Mouse (Mus musculus) C2C12 (cell line): ENCODE measurements around the gene Nell1.

ENCODE experiments used
- CTCF ChIP-seq: IDR thresholded peaks from one replicate; pipeline ENCODE4 v1.5.1; 2011; ENCODE audit not compliant: control insufficient read depth, insufficient read depth, insufficient read length
- FOSL1 ChIP-seq: IDR thresholded peaks from one replicate; pipeline ENCODE4 v1.8.0; 2011; ENCODE audit warnings: mild to moderate bottlenecking, low read length; ENCODE audit not compliant: poor library complexity, insufficient read depth, severe bottlenecking
- MAX ChIP-seq: IDR thresholded peaks from one replicate; pipeline ENCODE4 v1.6.1; 2011; ENCODE audit warnings: mild to moderate bottlenecking, control low read depth
- MYOD1 ChIP-seq: IDR thresholded peaks from one replicate; pipeline ENCODE4 v1.6.1; 2011; ENCODE audit warnings: low read depth; ENCODE audit not compliant: control insufficient read depth, insufficient read length
- MYOG ChIP-seq: IDR thresholded peaks from one replicate; pipeline ENCODE4 v1.6.1; 2011; ENCODE audit not compliant: control insufficient read depth, insufficient read length; ENCODE audit errors: extremely low read depth
- USF1 ChIP-seq: IDR thresholded peaks from one replicate; pipeline ENCODE4 v1.6.1; 2011; ENCODE audit warnings: low read depth, mild to moderate bottlenecking, control low read depth, moderate library complexity

- TF ChIP-seq CTCF (no peak), MAX (no peak), USF1 (no peak), MYOD1 (no peak), MYOG (no peak), FOSL1 (no peak)
Observed at GRCm38 (mm10) chr7:50210678-50211251, 236.1 kb downstream of the Nell1 start.
